Mouse (Mus musculus) cerebellum, adult 2 months (tissue): ENCODE results near the gene Ephb2.

Source experiments
- CTCF ChIP-seq: fragments of 200-500 bp; IDR thresholded peaks from 2 replicates; pipeline ENCODE4 v1.5.1; 2011; ENCODE audit warnings: low read depth, mild to moderate bottlenecking, control low read depth, low read length, moderate library complexity, borderline replicate concordance; ENCODE audit not compliant: insufficient read depth
- POLR2A ChIP-seq: fragments of 200-500 bp; IDR thresholded peaks from 2 replicates; pipeline ENCODE4 v1.6.1; 2011; ENCODE audit warnings: low read length, control low read depth, borderline replicate concordance; ENCODE audit not compliant: insufficient read depth

DNA sequence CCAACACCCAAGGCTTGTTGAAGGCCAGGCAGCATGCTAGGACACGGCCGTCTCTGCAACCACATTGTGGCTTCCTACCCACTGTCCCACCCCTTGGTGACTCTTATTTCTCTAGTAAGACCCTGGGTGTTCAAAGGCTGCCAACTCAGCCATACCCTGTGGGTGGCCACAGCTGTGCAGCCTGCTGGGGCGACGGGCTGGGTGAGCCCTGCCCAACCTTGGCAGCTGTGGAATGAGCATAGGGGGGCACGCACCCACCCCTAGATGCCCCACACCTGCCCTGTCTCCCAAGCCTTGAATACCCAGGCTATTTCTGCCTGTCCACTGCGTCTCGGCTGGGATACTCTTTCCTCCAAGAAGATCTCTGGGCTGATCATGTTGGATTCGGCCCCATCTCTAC, 81.5 kb downstream of the Ephb2 start:
- TF ChIP-seq CTCF = no peak
- TF ChIP-seq POLR2A = no peak
